Mouse (Mus musculus): ENCODE results near the gene Ybx2.

- TF ChIP-seq CTCF (conservative IDR thresholded peaks at IDR 0.05; ENCODE audit: insufficient read depth, insufficient read length, low read depth, low read length) (no peak), POLR2A (IDR thresholded peaks at IDR 0.05; ENCODE audit: low read depth, low read length) (no peak)
These were observed 5.4 kb downstream of the Ybx2 start for GRCm38 (mm10) chr11:69940962-69941361.
